Mouse (Mus musculus) liver, embryonic 11.5 days (tissue): ENCODE data around the gene Ankrd36. TPM values are rescaled to one million over a fixed set of nuclear protein-coding genes. Genes with fewer than 3 reads are reported as not detected.

Experiments
- ATAC-seq: fragments of 200-750 bp; cut with Nextera tagmentation; replicated peaks from 2 replicates; pipeline ENCODE4 v1.8.0; 2017; ENCODE audit warnings: moderate number of reproducible peaks, mild to moderate bottlenecking, moderate TSS enrichment, moderate library complexity; ENCODE audit not compliant: low FRiP score
- DNase-seq: peaks from one replicate; pipeline ENCODE4 v3.0.0-alpha.2; 2017; ENCODE audit warnings: low spot score
- H3K27ac ChIP-seq: fragments of 300-500 bp; sonication (generic); 2 replicates; pipeline ENCODE4 v1.5.1; 2014; ENCODE audit warnings: mild to moderate bottlenecking, low read depth, low read length, control low read depth
- H3K27me3 ChIP-seq: fragments of 300-500 bp; sonication (generic); replicated peaks from 2 replicates; pipeline ENCODE4 v1.6.1; 2014; ENCODE audit warnings: low read length, mixed read lengths; ENCODE audit not compliant: control insufficient read depth, insufficient read depth
- H3K36me3 ChIP-seq: fragments of 300-500 bp; sonication (generic); 2 replicates; pipeline ENCODE4 v1.6.1; 2014; ENCODE audit warnings: mild to moderate bottlenecking, low read length, moderate library complexity, mixed read lengths; ENCODE audit not compliant: control insufficient read depth, insufficient read depth
- H3K4me1 ChIP-seq: fragments of 300-500 bp; sonication (generic); replicated peaks from 2 replicates; pipeline ENCODE4 v1.6.1; 2014; ENCODE audit warnings: low read length, mixed read lengths; ENCODE audit not compliant: control insufficient read depth, insufficient read depth
- H3K4me2 ChIP-seq: fragments of 300-500 bp; sonication (generic); 2 replicates; pipeline ENCODE4 v1.6.1; 2014; ENCODE audit warnings: mild to moderate bottlenecking, control low read depth, moderate library complexity
- H3K4me3 ChIP-seq: fragments of 300-500 bp; sonication (generic); 2 replicates; pipeline ENCODE4 v1.5.1; 2014; ENCODE audit warnings: low read depth, low read length, control low read depth
- H3K9ac ChIP-seq: fragments of 300-500 bp; sonication (generic); 2 replicates; pipeline ENCODE4 v1.6.1; 2014; ENCODE audit warnings: low read depth, low read length, control low read depth
- H3K9me3 ChIP-seq: fragments of 300-500 bp; sonication (generic); 2 replicates; pipeline ENCODE4 v1.6.1; 2016; ENCODE audit warnings: low read length, inconsistent platforms, mixed read lengths; ENCODE audit not compliant: control insufficient read depth
- WGBS: fragments of 180-500 bp; shearing (Covaris S2); extraction: QIAGEN DNeasy Blood & Tissue Kit; methylation state at CpG from one replicate; pipeline ENCODE4 v1.1.7; 2014; 5-methylcytosine and 5-hydroxymethylcytosine counted together
- polyA plus RNA-seq: library from polyadenylated mRNA; unstranded; fragments of >200 nt; fragmentation: Nextera tagmentation; extraction: Ambion mirVana; gene quantifications from 2 replicates; pipeline ENCODE4 v1.2.1, GENCODE M21; 2014

The Ankrd36 gene
- polyA plus RNA-seq, 1 experiment from 2014 or later: 0.82 TPM

DNA sequence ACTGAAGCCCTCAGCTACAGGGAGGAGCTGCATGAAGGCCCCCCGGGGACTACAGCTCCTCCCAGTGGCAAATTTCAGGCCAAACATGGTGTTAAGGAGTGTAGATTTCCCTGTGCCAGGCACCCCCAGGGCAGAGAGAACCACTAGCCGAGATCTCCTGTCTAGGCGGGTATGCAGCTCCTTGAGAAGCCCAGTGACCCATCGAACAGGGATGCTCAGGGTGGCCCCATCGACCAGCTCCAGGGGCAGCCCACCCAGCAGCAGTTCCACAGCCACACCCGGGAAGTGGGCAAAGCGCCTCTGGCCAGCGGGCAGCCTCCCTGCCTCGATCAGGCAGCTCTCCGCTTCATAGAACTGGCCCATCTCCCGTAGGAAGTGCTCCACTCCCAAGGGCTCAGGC lies 146.8 kb downstream of the Ankrd36 start:
- peaks cover 18% of the 10 kb centered on the region for H3K36me3 ChIP-seq
- 90% methylated on average over 11 of the region's 11 CpGs for WGBS
- H3K27me3 ChIP-seq: no peaks in the 10 kb centered on the region
- DNase-seq (no peak), ATAC-seq (no peak)
- H3K9me3 ChIP-seq: no peaks in the 10 kb centered on the region
- H3K4me1 ChIP-seq: no peaks in the 10 kb centered on the region
- no peak overlapping the region for H3K9ac ChIP-seq
- H3K27ac ChIP-seq: no peak overlapping the region
- no peak overlapping the region for H3K4me3 ChIP-seq
- no peak overlapping the region for H3K4me2 ChIP-seq

DNA sequence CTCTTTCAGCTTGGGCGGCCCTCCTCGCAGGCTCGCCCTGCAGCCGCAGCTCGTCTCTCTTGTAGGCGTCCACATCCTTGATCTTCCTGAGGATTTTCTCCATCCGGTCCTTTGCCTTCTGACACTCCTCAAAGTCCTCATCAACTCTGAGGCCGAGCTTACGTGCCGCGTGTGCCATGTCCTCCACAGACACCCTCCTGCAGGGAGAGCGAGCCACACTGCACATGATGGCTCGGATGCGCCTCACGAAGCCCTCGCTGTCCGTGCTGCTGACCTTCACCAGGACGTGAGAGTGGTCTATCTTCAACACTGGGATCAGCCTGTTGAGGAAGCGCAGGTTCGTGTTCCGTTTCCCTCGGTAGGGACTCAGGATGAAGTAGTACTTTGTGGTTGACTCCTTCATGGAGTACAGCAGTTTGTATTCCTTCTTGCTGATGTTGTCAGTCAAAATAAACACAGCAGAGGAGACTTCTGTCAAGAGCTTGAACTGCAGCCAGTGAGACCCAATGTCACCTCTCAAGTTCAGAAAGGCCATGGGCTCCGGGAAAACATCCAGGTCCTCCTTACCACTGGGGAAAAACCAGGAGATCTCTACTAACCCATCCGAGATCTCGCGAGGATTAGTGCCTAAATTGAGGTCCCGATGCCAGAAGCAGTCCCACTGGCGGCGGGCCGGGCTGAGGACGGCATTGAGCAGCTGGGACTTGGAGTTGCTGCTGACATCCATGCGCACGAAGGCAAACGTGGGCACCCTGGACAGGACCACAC lies 147.6 kb downstream of the Ankrd36 start:
- H3K4me2 ChIP-seq: no peak overlapping the region
- no peak overlapping the region for H3K27ac ChIP-seq
- no peaks in the 10 kb centered on the region for H3K9me3 ChIP-seq
- H3K4me3 ChIP-seq: no peak overlapping the region
- H3K4me1 ChIP-seq: no peaks in the 10 kb centered on the region
- H3K36me3 ChIP-seq: peaks cover 19% of the 10 kb centered on the region
- no peaks in the 10 kb centered on the region for H3K27me3 ChIP-seq
- H3K9ac ChIP-seq: no peak overlapping the region
- no peak for ATAC-seq
- DNase-seq: no peak
- 92% methylated on average over 34 of the region's 34 CpGs for WGBS

DNA sequence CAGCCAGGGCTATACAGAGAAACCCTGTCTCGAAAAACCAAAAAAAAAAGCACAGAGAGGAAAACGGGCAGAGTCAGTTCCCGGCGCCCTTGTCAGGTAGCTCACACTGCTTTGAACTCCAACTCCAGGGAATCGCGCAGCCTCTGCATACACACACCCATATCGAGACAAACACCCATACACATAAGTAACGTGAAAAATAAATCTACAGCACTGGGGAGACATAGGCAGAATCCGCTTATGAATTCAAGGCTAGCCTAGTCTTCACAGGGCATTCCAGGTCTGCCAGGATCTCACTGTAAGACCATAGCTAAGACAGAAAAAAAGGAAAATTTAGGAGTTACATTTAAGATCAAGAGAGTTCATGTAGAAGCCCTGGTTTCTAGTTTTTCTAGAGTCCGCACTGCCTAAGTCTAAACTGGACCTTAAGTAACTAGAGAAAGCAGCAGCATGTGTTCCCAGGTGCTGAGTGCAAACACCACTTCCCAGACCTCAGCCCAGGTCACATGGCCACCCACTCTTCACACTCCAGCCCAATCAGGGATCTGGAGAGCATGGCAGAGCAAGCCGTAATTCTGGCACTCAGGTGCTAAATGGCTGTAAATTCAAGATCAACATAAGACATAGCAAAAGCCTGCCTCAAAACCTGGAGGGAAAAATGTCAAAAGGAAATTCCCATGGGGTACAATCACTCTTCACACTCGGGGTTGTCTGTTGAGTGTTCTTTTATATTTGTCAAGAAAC lies 149.3 kb downstream of the Ankrd36 start:
- Histone ChIP-seq H3K9ac (no peak overlapping the region), H3K4me2 (no peak overlapping the region), H3K9me3 (no peaks in the 10 kb centered on the region), H3K27me3 (no peaks in the 10 kb centered on the region), H3K27ac (no peak overlapping the region), H3K36me3 (peaks cover 22% of the 10 kb centered on the region), H3K4me1 (no peaks in the 10 kb centered on the region), H3K4me3 (no peak overlapping the region)
- WGBS: 92% methylated on average over 12 of the region's 12 CpGs
- DNase-seq (no peak), ATAC-seq (no peak)

DNA sequence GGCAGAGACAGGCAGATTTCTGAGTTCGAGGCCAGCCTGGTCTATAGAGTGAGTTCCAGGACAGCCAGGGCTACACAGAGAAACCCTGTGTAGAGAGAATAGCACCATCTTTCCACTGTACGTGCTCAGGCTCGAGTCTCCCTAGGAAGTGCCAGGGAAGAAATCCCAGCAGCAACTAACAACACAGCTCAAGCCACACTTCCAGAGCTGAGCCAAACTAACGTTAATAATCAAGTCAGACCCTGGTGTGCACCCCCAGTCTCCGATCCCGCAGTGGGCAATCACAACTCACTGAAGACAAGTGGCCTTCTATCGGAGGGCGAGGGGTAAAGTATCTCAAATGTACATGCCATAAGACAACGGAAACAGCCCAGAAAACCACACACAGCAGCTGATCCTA lies 160.1 kb downstream of the Ankrd36 start:
- DNase-seq (no peak), ATAC-seq (no peak)
- H3K4me1 ChIP-seq: 0 out of 2 replicates have a peak, but pooled peaks cover 5% of the 10 kb centered on the region
- WGBS: 86% methylated on average over 9 of the region's 9 CpGs
- H3K9ac ChIP-seq: no peak overlapping the region
- no peaks in the 10 kb centered on the region for H3K9me3 ChIP-seq
- H3K4me2 ChIP-seq: no peak overlapping the region
- no peak overlapping the region for H3K4me3 ChIP-seq
- peaks cover 4% of the 10 kb centered on the region; the same call in 1 of the 2 replicates for H3K36me3 ChIP-seq
- no peaks in the 10 kb centered on the region for H3K27me3 ChIP-seq
- no peak overlapping the region for H3K27ac ChIP-seq

DNA sequence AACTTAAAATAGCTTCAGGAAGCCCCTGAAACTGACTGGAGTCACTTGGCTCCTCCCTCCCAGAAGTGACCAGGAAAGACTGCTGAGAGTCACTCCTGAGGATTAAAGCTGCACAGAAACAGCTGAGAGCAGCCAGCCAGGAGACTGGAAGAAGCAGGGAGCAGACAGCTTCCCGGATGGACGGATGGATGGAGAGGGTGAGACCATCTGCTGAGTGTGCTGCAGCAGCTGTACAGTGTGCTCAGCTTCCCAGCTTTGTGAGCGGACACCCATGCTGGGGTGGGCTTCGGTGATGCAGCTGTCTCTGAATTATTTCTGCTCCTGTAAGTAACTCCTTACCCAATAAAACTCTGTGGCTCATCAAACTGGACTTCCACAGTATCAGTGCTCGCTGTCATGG lies 162.9 kb downstream of the Ankrd36 start:
- no peak overlapping the region for H3K27ac ChIP-seq
- H3K27me3 ChIP-seq: no peaks in the 10 kb centered on the region
- no peak overlapping the region for H3K9ac ChIP-seq
- DNase-seq (no peak), ATAC-seq (no peak)
- no peaks in the 10 kb centered on the region; the same call in 1 of the 2 replicates for H3K36me3 ChIP-seq
- H3K9me3 ChIP-seq: no peaks in the 10 kb centered on the region
- 90% methylated on average over 5 of the region's 5 CpGs for WGBS
- H3K4me1 ChIP-seq: 0 out of 2 replicates have a peak, but pooled peaks cover 5% of the 10 kb centered on the region
- no peak overlapping the region for H3K4me2 ChIP-seq
- no peak overlapping the region for H3K4me3 ChIP-seq

DNA sequence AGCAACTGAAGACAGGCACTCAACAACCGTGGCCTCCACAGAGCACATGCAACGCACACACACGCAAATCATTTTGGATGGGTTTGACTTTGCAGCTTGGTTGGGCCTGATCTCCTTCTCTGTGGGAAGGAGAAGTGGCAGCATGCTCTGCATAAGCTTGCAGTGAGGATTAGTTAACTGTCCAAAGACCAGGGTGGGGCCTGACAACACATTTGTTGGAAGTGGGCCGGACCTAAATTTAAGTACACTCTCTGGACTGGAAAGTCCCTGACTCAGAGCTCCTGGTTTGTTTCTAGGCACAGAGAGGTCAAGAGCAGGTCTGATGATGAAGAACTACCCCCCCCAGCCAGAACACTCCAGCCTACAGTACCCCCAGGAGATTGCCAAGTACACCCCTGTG lies 164.8 kb downstream of the Ankrd36 start:
- no peak for DNase-seq
- Histone ChIP-seq H3K4me3 (no peak overlapping the region), H3K4me2 (no peak overlapping the region), H3K36me3 (no peaks in the 10 kb centered on the region; the same call in 1 of the 2 replicates), H3K9me3 (no peaks in the 10 kb centered on the region), H3K9ac (no peak overlapping the region), H3K4me1 (no peaks in the 10 kb centered on the region), H3K27ac (no peak overlapping the region), H3K27me3 (no peaks in the 10 kb centered on the region)
- no peak for ATAC-seq
- WGBS: 93% methylated on average over 4 of the region's 4 CpGs

DNA sequence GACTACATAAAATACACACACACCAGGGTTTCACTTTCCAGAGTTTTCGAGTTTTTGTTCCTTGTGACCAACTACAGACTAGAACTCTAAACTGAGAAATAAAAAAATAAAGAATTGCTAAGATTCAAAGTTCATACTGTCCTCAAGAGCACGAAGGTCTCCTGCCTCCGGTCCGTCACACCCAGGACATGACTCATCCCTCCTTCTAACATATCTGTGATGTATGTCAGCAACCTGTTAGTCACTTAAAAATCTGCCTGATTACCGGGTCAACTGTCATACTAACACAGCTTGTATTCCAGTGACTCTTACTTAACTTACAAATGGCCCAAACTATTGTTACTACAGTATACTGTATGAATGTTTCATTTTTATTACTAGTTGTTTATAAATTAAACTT lies 167.7 kb downstream of the Ankrd36 start:
- Histone ChIP-seq H3K4me2 (no peak overlapping the region), H3K36me3 (no peaks in the 10 kb centered on the region; the same call in 1 of the 2 replicates), H3K9me3 (no peaks in the 10 kb centered on the region), H3K27ac (no peak overlapping the region), H3K27me3 (no peaks in the 10 kb centered on the region), H3K4me1 (0 out of 2 replicates have a peak, but pooled peaks cover 3% of the 10 kb centered on the region), H3K9ac (no peak overlapping the region), H3K4me3 (no peak overlapping the region)
- ATAC-seq (no peak), DNase-seq (no peak)
- 65% methylated on average over 5 of the region's 5 CpGs for WGBS
